Mouse (Mus musculus) midbrain, embryonic 12.5 days (tissue): ENCODE measurements at regions not wholly inside any gene's neighbourhood (a gene's known extent, or its start where the extent isn't known, plus 50 kb on each side); places are given as distances from the start of the nearest gene placed in this dataset.

Experiments
- ATAC-seq: fragments of 200-750 bp; cut with Nextera tagmentation; 2 replicates; pipeline ENCODE4 v1.8.0; 2017; ENCODE audit warnings: low read depth, moderate TSS enrichment, moderate library complexity; ENCODE audit not compliant: low FRiP score
- H3K27ac ChIP-seq: fragments of 300-500 bp; sonication (generic); replicated peaks from 2 replicates; pipeline ENCODE4 v1.5.1; 2016; ENCODE audit warnings: mild to moderate bottlenecking
- H3K27me3 ChIP-seq: fragments of 300-500 bp; sonication (generic); 2 replicates; pipeline ENCODE4 v1.6.1; 2016; ENCODE audit warnings: mild to moderate bottlenecking
- H3K36me3 ChIP-seq: fragments of 300-500 bp; sonication (generic); 2 replicates; pipeline ENCODE4 v1.6.1; 2016
- H3K4me1 ChIP-seq: fragments of 300-500 bp; sonication (generic); 2 replicates; pipeline ENCODE4 v1.6.1; 2016
- H3K4me2 ChIP-seq: fragments of 300-500 bp; sonication (generic); replicated peaks from 2 replicates; pipeline ENCODE4 v1.6.1; 2016; ENCODE audit warnings: mild to moderate bottlenecking, moderate library complexity
- H3K4me3 ChIP-seq: fragments of 300-500 bp; sonication (generic); 2 replicates; pipeline ENCODE4 v1.5.1; 2016; ENCODE audit warnings: mild to moderate bottlenecking
- H3K9ac ChIP-seq: fragments of 300-500 bp; sonication (generic); replicated peaks from 2 replicates; pipeline ENCODE4 v1.6.1; 2016; ENCODE audit warnings: mild to moderate bottlenecking, moderate library complexity
- H3K9me3 ChIP-seq: fragments of 300-500 bp; sonication (generic); 2 replicates; pipeline ENCODE4 v1.6.1; 2016; ENCODE audit warnings: mild to moderate bottlenecking
- WGBS: fragments of 180-500 bp; shearing (Covaris S2); methylation state at CpG from one replicate; pipeline ENCODE4 v1.1.7; 2016; 5-methylcytosine and 5-hydroxymethylcytosine counted together

DNA sequence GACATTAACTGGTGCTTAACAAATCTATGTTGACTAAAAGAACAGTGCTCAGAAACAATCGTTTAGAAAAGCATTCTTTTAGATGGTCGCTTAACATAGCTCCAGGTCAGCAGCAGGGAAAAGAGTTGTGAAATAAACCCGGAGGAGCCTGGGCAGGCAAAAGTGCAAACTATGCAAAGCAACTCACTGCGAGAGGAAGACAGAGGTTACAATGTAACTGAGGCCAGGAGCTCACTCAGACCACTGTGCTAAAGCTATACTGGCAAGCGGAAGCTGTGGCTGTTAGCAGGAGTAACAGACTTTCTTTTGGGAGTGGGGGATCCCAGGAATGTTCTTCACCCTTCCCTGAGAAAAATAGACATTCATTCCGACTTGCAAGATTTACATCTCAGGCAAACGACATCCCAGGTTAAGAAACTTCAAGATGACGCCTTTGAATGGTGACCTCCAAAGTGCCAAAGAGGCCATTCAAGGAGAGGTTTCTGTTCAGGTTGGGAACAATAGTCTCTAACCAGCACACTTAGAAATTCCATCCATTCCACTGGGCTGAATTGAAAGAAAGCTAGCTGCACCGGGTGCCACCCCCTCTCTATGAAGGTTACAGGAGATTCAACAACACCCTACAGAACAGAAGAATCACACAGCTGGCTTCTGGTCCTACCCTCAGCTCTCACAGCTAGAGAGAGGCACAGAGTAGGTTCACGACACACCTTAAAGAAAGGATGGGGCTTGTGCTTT lies 94.7 kb upstream of the Adgrl2 start:
- H3K4me1 ChIP-seq = peaks cover 24% of the 10 kb centered on the region
- 50% methylated on average over 10 of the region's 10 CpGs for WGBS
- no peak overlapping the region for H3K27ac ChIP-seq
- no peaks in the 10 kb centered on the region for H3K36me3 ChIP-seq
- H3K4me2 ChIP-seq = no peak overlapping the region
- H3K9ac ChIP-seq = no peak overlapping the region
- peaks cover 10% of the 10 kb centered on the region; the same call in 1 of the 2 replicates for H3K27me3 ChIP-seq
- no peak for ATAC-seq
- no peak overlapping the region for H3K4me3 ChIP-seq
- no peaks in the 10 kb centered on the region for H3K9me3 ChIP-seq

DNA sequence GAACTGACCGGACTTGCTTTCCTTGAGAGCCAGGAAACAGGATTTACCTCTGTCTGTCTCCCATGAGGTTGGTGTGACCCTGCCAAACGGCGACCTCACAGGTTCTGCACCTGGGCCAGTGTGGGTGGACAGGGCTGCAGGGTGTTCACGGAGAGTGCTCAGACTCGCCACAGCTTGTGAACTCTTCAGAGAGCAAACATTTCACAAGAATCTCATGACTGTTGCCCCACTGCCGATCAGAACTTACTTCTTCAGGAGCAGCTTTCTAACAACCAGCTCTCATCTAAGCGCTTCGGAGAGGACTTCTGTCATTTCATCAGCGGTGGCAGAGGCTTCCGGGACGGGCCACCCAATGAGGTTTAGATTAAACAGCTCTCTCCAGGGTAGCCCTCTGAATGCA lies 93.0 kb upstream of the Adgrl2 start:
- Histone ChIP-seq H3K4me1 (peaks cover 11% of the 10 kb centered on the region), H3K9ac (no peak overlapping the region), H3K27ac (no peak overlapping the region; the same call in 1 of the 2 replicates), H3K4me2 (no peak overlapping the region), H3K4me3 (no peak overlapping the region), H3K9me3 (no peaks in the 10 kb centered on the region), H3K27me3 (peaks cover 10% of the 10 kb centered on the region; the same call in 1 of the 2 replicates), H3K36me3 (no peaks in the 10 kb centered on the region)
- ATAC-seq = no peak
- WGBS = 68% methylated on average over 11 of the region's 11 CpGs

DNA sequence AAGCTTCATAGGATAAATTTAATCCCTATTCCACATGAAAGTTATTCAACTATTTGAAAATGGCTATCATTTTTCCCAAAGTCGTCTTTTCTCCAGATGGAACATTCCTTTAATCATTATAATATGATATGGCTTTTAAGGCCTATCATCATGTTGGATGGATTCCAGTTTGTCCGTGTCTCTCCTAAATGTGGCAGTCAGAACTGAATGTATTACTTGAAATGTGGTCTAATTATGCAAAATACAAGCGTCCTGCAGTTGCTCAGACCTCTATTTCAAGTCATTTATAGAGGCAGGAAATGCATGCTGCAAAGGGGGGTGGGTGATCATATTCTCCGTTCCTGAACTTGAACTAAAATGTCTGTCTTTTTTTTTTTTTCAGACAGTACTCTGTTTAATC lies 88.5 kb upstream of the Adgrl2 start:
- Histone ChIP-seq H3K4me3 (no peak overlapping the region), H3K27ac (no peak overlapping the region), H3K9ac (no peak overlapping the region), H3K36me3 (no peaks in the 10 kb centered on the region), H3K27me3 (0 out of 2 replicates have a peak, but pooled peaks cover 1% of the 10 kb centered on the region), H3K4me1 (peaks cover 19% of the 10 kb centered on the region), H3K9me3 (no peaks in the 10 kb centered on the region), H3K4me2 (no peak overlapping the region)
- 77% methylated on average over 4 of the region's 4 CpGs for WGBS
- no peak for ATAC-seq

DNA sequence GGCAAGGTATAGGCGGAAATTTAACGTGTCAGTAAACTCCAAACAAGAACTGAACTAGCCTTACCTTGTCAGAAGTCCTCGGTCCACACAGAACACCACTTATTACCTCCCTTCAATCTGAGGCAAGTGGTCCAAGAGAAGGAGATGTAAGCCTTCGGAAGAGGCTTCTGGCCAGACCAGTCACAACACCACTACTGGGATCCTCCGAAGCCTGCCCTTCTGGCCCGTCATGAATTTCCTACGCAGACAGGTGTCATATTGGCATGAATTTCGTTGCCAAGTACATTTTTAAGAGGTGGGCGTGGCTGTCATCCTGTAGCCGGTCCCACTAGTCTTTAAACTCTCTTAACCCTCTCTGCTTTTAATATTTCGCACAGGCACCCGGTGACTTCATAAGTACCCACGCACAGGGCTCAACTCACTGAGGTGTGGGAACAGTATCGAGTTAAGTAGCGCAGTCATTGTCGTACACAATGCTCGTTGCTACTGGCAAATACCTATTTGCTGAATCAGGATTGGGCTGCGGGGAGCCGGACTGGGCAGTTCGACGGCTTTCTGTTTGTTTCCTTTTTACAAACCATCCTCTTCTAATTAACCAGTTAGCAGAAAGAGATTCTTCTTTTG lies 86.7 kb upstream of the Adgrl2 start:
- ATAC-seq = no peak
- Histone ChIP-seq H3K27ac (no peak overlapping the region), H3K36me3 (no peaks in the 10 kb centered on the region), H3K27me3 (no peaks in the 10 kb centered on the region), H3K4me3 (no peak overlapping the region), H3K4me2 (no peak overlapping the region), H3K9me3 (no peaks in the 10 kb centered on the region), H3K4me1 (peaks cover 16% of the 10 kb centered on the region), H3K9ac (no peak overlapping the region)
- WGBS = 77% methylated on average over 21 of the region's 21 CpGs

DNA sequence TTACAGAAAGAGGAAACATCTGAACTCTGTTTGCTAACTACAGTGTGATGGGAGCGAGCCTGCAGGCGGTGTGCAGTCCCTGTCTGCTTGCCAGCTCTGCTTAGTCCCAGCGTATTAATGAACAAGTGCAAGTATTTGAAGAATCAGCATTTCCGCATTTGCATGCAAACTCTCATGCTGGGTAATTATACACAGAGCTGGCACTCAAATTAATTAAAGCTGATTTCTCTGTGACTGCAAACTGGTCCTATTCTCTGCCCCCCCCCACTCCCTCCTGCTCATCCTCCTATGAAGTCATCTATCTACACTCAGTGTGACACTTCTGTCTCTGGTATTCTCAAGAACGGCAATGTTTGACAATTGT lies 85.1 kb upstream of the Adgrl2 start:
- no peak overlapping the region for H3K9ac ChIP-seq
- WGBS = 75% methylated on average over 5 of the region's 5 CpGs

DNA sequence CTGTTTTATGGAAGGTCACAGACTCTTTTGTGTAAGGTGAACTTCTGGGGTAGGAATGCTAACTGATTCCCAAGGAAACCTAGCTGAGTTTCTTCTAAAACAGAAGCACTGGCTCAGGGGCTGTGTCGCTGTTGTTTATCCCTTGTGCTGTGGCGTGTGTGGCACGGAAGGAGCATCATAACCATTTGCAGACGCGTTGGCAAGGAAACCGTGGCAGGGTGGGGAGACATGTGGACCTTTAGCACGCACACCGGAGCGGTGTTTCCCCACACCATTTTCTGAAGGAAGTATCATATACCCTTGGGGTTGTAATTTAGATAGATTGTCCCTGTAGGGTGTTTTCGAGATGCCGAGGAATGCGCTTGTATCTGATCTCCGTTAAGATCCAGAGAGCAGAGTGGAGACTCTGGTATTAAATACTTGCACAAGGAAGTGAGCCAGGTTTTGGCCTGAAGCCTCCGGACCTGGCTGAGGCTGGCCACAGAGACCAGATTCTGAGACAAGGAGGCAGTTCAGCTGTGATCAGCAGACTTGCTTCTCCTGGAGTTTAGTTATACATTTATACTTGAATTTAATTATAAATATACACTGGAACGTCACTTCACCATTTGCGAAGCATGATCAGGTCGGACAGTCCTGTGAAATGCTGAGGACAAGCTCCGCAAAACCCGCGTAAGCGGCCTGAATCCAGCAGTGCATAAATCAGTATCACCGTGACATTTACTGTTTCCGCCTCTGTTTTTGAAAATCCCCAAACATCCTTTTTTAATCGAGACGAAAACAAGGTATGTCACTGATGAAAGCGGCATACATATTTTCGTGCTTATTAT lies 84.5 kb upstream of the Adgrl2 start:
- H3K4me2 ChIP-seq = no peak overlapping the region
- no peak overlapping the region for H3K9ac ChIP-seq
- peak; percentile 64; the same call in 1 of the 2 replicates for ATAC-seq
- no peak overlapping the region for H3K4me3 ChIP-seq
- H3K9me3 ChIP-seq = no peaks in the 10 kb centered on the region
- peaks cover 17% of the 10 kb centered on the region for H3K4me1 ChIP-seq
- H3K27ac ChIP-seq = no peak overlapping the region
- no peaks in the 10 kb centered on the region for H3K36me3 ChIP-seq
- WGBS = 73% methylated on average over 27 of the region's 27 CpGs
- H3K27me3 ChIP-seq = no peaks in the 10 kb centered on the region

More for the DNA sequence above, 85.1 kb upstream of the Adgrl2 start:
- peak; percentile 71 for ATAC-seq
- Histone ChIP-seq H3K36me3 (no peaks in the 10 kb centered on the region), H3K27me3 (no peaks in the 10 kb centered on the region), H3K4me2 (no peak overlapping the region), H3K9me3 (no peaks in the 10 kb centered on the region), H3K4me3 (no peak overlapping the region), H3K4me1 (peaks cover 16% of the 10 kb centered on the region), H3K27ac (no peak overlapping the region)

DNA sequence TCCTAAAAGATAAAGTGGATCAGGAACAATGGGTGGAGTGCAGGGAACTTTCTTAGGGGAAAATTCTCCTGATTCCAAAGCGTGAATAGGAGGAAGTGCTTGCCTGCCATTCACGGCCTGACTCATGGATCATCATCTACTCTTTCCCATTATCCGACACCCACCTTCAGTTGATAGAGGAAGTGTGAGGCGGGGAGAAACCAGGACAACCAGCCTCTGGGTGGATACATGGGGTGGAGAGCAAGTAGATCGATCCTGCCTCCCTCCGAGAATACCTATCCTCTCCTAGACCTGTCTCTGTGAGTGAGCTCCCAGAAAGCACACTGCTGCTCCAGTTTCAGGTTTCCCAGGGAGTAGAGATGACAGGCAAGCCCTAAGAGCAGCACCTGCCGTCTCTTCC lies 79.8 kb upstream of the Adgrl2 start:
- Histone ChIP-seq H3K36me3 (no peaks in the 10 kb centered on the region), H3K4me1 (peaks cover 11% of the 10 kb centered on the region), H3K4me2 (no peak overlapping the region), H3K27me3 (no peaks in the 10 kb centered on the region), H3K9ac (no peak overlapping the region), H3K4me3 (no peak overlapping the region), H3K9me3 (no peaks in the 10 kb centered on the region), H3K27ac (no peak overlapping the region)
- no peak for ATAC-seq
- WGBS = 72% methylated on average over 7 of the region's 7 CpGs

DNA sequence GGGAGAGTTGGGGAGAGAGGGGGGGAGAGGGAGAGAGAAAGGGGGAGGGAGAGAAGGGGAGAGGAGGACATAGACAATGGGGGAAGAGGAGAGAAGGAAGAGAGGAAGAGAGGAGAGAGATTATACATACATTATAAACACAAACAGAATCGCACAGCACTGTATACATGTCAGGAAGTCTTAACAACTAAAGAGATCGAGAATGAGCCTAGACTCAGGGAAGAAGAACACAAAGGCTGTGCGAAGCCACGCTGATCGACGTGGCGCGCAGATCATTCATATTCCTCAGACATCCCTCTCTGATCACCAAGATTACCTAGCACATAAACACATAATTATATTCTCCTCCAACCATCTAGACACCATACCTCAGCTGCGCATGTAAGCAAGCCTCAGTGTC lies 79.1 kb upstream of the Adgrl2 start:
- no peak overlapping the region for H3K4me3 ChIP-seq
- H3K9me3 ChIP-seq = no peaks in the 10 kb centered on the region
- no peaks in the 10 kb centered on the region for H3K36me3 ChIP-seq
- H3K4me1 ChIP-seq = peaks cover 4% of the 10 kb centered on the region; the same call in 1 of the 2 replicates
- 80% methylated on average over 9 of the region's 9 CpGs for WGBS
- H3K27ac ChIP-seq = no peak overlapping the region
- ATAC-seq = peak; percentile 62
- H3K27me3 ChIP-seq = no peaks in the 10 kb centered on the region
- no peak overlapping the region for H3K9ac ChIP-seq
- H3K4me2 ChIP-seq = no peak overlapping the region

DNA sequence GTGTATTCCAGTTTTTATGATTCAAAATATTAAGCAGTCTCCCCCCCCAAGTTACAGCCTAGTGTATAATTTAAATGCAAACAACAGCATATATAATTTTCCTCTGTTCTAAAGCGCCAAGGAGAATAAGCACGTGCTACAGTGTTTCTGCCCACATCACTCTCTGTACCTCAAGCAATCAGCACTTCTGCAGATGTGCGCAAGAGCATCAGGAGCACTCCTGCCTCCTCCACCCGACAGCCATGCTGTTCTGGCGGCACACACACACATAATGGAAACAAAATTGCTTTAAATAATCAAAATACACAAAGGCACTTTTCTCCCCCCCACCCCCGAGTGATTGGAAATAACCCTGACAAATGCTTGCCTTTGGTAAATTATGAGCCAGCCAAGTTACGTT lies 78.5 kb upstream of the Adgrl2 start:
- H3K27ac ChIP-seq = no peak overlapping the region
- WGBS = 79% methylated on average over 7 of the region's 7 CpGs

DNA sequence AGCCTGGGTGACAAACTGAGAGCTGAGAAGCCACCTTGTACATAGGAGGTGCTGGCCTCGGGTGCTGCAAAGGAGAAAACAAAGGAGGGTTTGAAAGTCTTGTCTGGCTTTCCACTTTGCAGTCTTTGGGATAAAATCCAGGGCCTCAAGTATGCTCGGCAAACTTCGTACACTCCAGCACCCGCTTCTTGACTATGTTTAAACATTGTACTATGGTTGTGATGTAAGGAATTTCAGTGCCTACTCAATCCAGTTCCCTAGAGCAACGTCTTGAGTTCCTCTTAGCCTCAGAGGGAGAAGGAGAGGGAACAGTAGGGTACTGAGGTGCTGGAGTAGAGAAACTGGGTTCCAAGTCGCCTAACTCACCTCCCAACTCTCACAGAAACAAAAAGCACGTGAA lies 77.4 kb upstream of the Adgrl2 start:
- 0 out of 2 replicates have a peak, but pooled peaks cover 4% of the 10 kb centered on the region for H3K4me1 ChIP-seq

More for the DNA sequence above, 78.5 kb upstream of the Adgrl2 start:
- no peak overlapping the region for H3K9ac ChIP-seq
- H3K4me2 ChIP-seq = no peak overlapping the region
- no peaks in the 10 kb centered on the region for H3K27me3 ChIP-seq
- H3K4me1 ChIP-seq = 0 out of 2 replicates have a peak, but pooled peaks cover 4% of the 10 kb centered on the region
- no peaks in the 10 kb centered on the region for H3K9me3 ChIP-seq
- no peaks in the 10 kb centered on the region for H3K36me3 ChIP-seq
- no peak overlapping the region for H3K4me3 ChIP-seq
- ATAC-seq = no peak

DNA sequence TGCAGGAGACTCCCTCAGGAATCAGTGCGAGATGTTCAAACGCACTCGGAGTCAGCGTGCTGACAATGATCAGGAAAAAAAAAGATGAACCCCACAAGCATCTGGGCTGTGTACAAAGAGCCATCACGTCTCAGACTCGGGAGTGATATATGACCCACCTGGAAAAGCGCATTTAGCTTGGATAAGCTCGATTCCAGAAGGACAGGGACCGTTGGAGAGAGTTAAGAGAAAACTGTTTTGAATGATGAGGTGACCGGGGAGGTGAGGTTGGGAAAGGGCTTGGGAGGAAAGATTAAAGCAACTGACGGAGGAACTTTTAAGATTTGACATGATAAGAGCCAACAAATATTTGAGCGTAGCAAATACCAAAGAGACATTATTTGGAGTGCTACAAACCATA lies 64.7 kb upstream of the Adgrl2 start:
- ATAC-seq = no peak

More for the DNA sequence above, 77.4 kb upstream of the Adgrl2 start:
- H3K4me2 ChIP-seq = no peak overlapping the region
- WGBS = 81% methylated on average over 7 of the region's 7 CpGs
- no peak overlapping the region for H3K27ac ChIP-seq
- no peaks in the 10 kb centered on the region for H3K36me3 ChIP-seq
- no peak overlapping the region for H3K9ac ChIP-seq
- H3K4me3 ChIP-seq = no peak overlapping the region
- no peaks in the 10 kb centered on the region for H3K9me3 ChIP-seq
- H3K27me3 ChIP-seq = no peaks in the 10 kb centered on the region
- no peak for ATAC-seq

More for the DNA sequence above, 64.7 kb upstream of the Adgrl2 start:
- H3K4me3 ChIP-seq = no peak overlapping the region
- no peak overlapping the region for H3K27ac ChIP-seq
- no peaks in the 10 kb centered on the region for H3K9me3 ChIP-seq
- WGBS = 78% methylated on average over 12 of the region's 12 CpGs
- H3K4me1 ChIP-seq = no peaks in the 10 kb centered on the region
- no peaks in the 10 kb centered on the region for H3K27me3 ChIP-seq
- H3K4me2 ChIP-seq = no peak overlapping the region
- no peak overlapping the region for H3K9ac ChIP-seq
- H3K36me3 ChIP-seq = no peaks in the 10 kb centered on the region
